In genomic region chr10:40107995-40108394, GRCm38 (mm10) we compare ENCODE assay signal across 10 mouse cellular contexts. TPM values are rescaled to one million over a fixed set of nuclear protein-coding genes. Genes with fewer than 3 reads are reported as not detected.
DNase-seq lines count a peak whose midpoint lies in the region; ATAC-seq and TF ChIP-seq lines count a peak whose summit lies in the region.
"Had no signal": no experiment of that assay in that cellular context is flagged by ENCODE, and none has a peak within 500 bp of the region (broad histone marks: within the 10 kb centered on the region; RNA-seq: fewer than 3 reads in every experiment).

No protein-coding gene starts in this region.

- no peaks in the 10 kb centered on the region for H3K9me3 ChIP-seq in G1E (replicated peaks)
- H3K9me3 ChIP-seq: liver, embryonic 13.5 days had no signal

- TF ChIP-seq CTCF in G1E (IDR thresholded peaks at IDR 0.05; ENCODE audit: low read depth, low read length), result no peak

- H3K4me3 ChIP-seq in G1E (ENCODE audit: low read depth, low read length), result no peak overlapping the region
- H3K4me3 ChIP-seq: erythroblast, embryonic 14.5 days; liver, embryonic 13.5 days had no signal

- H3K4me1 ChIP-seq in G1E (ENCODE audit: insufficient read depth, low read depth, low read length), result peaks cover 74% of the 10 kb centered on the region

- peak; percentile 36 for DNase-seq in gastrocnemius, postnatal 25 days
- DNase-seq in gastrocnemius, postnatal 4 days (ENCODE audit: low spot score in 2 of 2), result no peak
- DNase-seq in G1E (ENCODE audit: low spot score), result no peak
- DNase-seq in brain, adult 2 months (ENCODE audit: low read depth, low spot score), result peak; percentile 93
- DNase-seq in layer of hippocampus, adult 9-10 months (ENCODE audit: low spot score), result peak; percentile 55
- DNase-seq in kidney, adult 9 months, result no peak
- DNase-seq in urinary bladder, postnatal 10 days (ENCODE audit: low spot score), result no peak
- DNase-seq: liver, embryonic 13.5 days had no signal

- peak; percentile 9; the same call in 1 of the 2 replicates for ATAC-seq in G1E (ENCODE audit: extremely low read depth, insufficient number of reproducible peaks, low FRiP score, poor library complexity, severe bottlenecking)
- ATAC-seq in megakaryocyte-erythroid progenitor cell, adult 5-6 weeks (replicated peaks; ENCODE audit: low FRiP score, low TSS enrichment, poor library complexity, severe bottlenecking), result no peak; the same call in 1 of the 2 replicates

- peaks cover 29% of the 10 kb centered on the region for H3K36me3 ChIP-seq in G1E (replicated peaks)

- H3K27me3 ChIP-seq in G1E (ENCODE audit: insufficient read depth, low read length), result no peaks in the 10 kb centered on the region
- H3K27me3 ChIP-seq: liver, embryonic 13.5 days had no signal

RNA-seq across cellular contexts. Expression of gene Slc16a10, which starts 34.1 kb away (rescaled TPM):
- 10 to 100 TPM; 24.1 to 39.7 TPM for total RNA-seq in gastrocnemius, postnatal 25 days (2021)
- 10 to 100 TPM; 19.4 to 20.4 TPM for total RNA-seq in gastrocnemius, postnatal 4 days (2021)
- total RNA-seq in G1E (2014; fragmentation: Nextera tagmentation), result 22.4 and 117 TPM in 2 replicates
- total RNA-seq in G1E (2017), result 16.9 and 18.8 TPM in 2 replicates
- 5.7 and 7.2 TPM in 2 replicates for polyA plus RNA-seq in G1E (2012)
- 44.2 and 51.6 TPM in 2 replicates for total RNA-seq in megakaryocyte-erythroid progenitor cell, adult 5-6 weeks (2014; fragmentation: Nextera tagmentation)
- 27.1 and 35.5 TPM in 2 replicates for total RNA-seq in megakaryocyte-erythroid progenitor cell, adult 5-6 weeks (2017)

Comparison
In these comparisons a context has a peak if more than half of its experiments do, and no peak if none do; other contexts are left out.
1. DNase-seq: peak in gastrocnemius, postnatal 25 days (single experiment), brain, adult 2 months (single experiment) and layer of hippocampus, adult 9-10 months (single experiment); none in gastrocnemius, postnatal 4 days (0 of 2), G1E (single experiment), kidney, adult 9 months (single experiment) and urinary bladder, postnatal 10 days (single experiment).